8 mouse cellular contexts compared by ENCODE assay signal in genomic region chr1:132594587-132594986, GRCm38 (mm10). TPM values are rescaled to one million over a fixed set of nuclear protein-coding genes. Genes with fewer than 3 reads are reported as not detected.
DNase-seq lines count a peak whose midpoint lies in the region; ATAC-seq lines count a peak whose summit lies in the region.

No protein-coding gene starts in this region.

- H3K4me2 ChIP-seq in kidney, embryonic 16.5 days (replicated peaks; ENCODE audit: low read depth, low read length), result no peak overlapping the region
- H3K4me2 ChIP-seq in intestine, embryonic 16.5 days (ENCODE audit: low read depth, low read length), result no peak overlapping the region
- no peak overlapping the region for H3K4me2 ChIP-seq in limb, embryonic 12.5 days
- no peak overlapping the region for H3K4me2 ChIP-seq in neural tube, embryonic 12.5 days (replicated peaks)
- no peak overlapping the region for H3K4me2 ChIP-seq in stomach, embryonic 16.5 days (ENCODE audit: low read depth, low read length)

- no peak; the same call in 1 of the 2 replicates for ATAC-seq in kidney, embryonic 16.5 days (ENCODE audit: low FRiP score, low TSS enrichment)
- 0 out of 2 replicates have a peak, but pooled peaks have one; percentile 39 for ATAC-seq in intestine, embryonic 16.5 days
- 0 out of 2 replicates have a peak, but pooled peaks have one; percentile 58 for ATAC-seq in limb, embryonic 12.5 days (ENCODE audit: insufficient number of reproducible peaks, insufficient read depth, low FRiP score, low TSS enrichment, low read depth)
- ATAC-seq in neural tube, embryonic 12.5 days (ENCODE audit: low FRiP score, low read depth), result peak; percentile 75
- ATAC-seq in stomach, embryonic 16.5 days (ENCODE audit: insufficient read depth, low FRiP score), result peak; percentile 18; the same call in 1 of the 2 replicates

- no peak overlapping the region for H3K27ac ChIP-seq in kidney, embryonic 16.5 days (ENCODE audit: low read length)
- no peak overlapping the region for H3K27ac ChIP-seq in intestine, embryonic 16.5 days (ENCODE audit: low read length)
- H3K27ac ChIP-seq in limb, embryonic 12.5 days, result no peak overlapping the region
- no peak overlapping the region for H3K27ac ChIP-seq in neural tube, embryonic 12.5 days
- no peak overlapping the region for H3K27ac ChIP-seq in stomach, embryonic 16.5 days (ENCODE audit: low read length)

- H3K9ac ChIP-seq in kidney, embryonic 16.5 days (replicated peaks; ENCODE audit: low read length), result no peak overlapping the region
- no peak overlapping the region for H3K9ac ChIP-seq in intestine, embryonic 16.5 days (ENCODE audit: low read depth, low read length)
- H3K9ac ChIP-seq in limb, embryonic 12.5 days (replicated peaks), result no peak overlapping the region
- H3K9ac ChIP-seq in neural tube, embryonic 12.5 days, result no peak overlapping the region
- H3K9ac ChIP-seq in stomach, embryonic 16.5 days (ENCODE audit: low read length), result no peak overlapping the region

- H3K9me3 ChIP-seq in kidney, embryonic 16.5 days (ENCODE audit: low read length), result no peaks in the 10 kb centered on the region
- no peaks in the 10 kb centered on the region for H3K9me3 ChIP-seq in intestine, embryonic 16.5 days (ENCODE audit: control insufficient read depth, low read length)
- H3K9me3 ChIP-seq in limb, embryonic 12.5 days, result no peaks in the 10 kb centered on the region
- H3K9me3 ChIP-seq in neural tube, embryonic 12.5 days, result no peaks in the 10 kb centered on the region
- no peaks in the 10 kb centered on the region for H3K9me3 ChIP-seq in stomach, embryonic 16.5 days (replicated peaks; ENCODE audit: control insufficient read depth, low read length)

- no peaks in the 10 kb centered on the region for H3K4me1 ChIP-seq in kidney, embryonic 16.5 days (ENCODE audit: insufficient read depth, low read length)
- H3K4me1 ChIP-seq in intestine, embryonic 16.5 days (ENCODE audit: control insufficient read depth, insufficient read depth, low read length), result no peaks in the 10 kb centered on the region
- H3K4me1 ChIP-seq in limb, embryonic 12.5 days (replicated peaks), result no peaks in the 10 kb centered on the region
- H3K4me1 ChIP-seq in neural tube, embryonic 12.5 days, result 0 out of 2 replicates have a peak, but pooled peaks cover 8% of the 10 kb centered on the region
- H3K4me1 ChIP-seq in stomach, embryonic 16.5 days (ENCODE audit: control insufficient read depth, insufficient read depth, low read length), result no peaks in the 10 kb centered on the region

- H3K36me3 ChIP-seq in kidney, embryonic 16.5 days (ENCODE audit: insufficient read depth, low read length), result no peaks in the 10 kb centered on the region
- H3K36me3 ChIP-seq in intestine, embryonic 16.5 days (ENCODE audit: control insufficient read depth, insufficient read depth, low read length), result no peaks in the 10 kb centered on the region
- no peaks in the 10 kb centered on the region for H3K36me3 ChIP-seq in limb, embryonic 12.5 days
- H3K36me3 ChIP-seq in neural tube, embryonic 12.5 days, result peaks cover 18% of the 10 kb centered on the region; the same call in 1 of the 2 replicates
- H3K36me3 ChIP-seq in stomach, embryonic 16.5 days (ENCODE audit: control insufficient read depth, insufficient read depth, low read length), result no peaks in the 10 kb centered on the region

- WGBS in kidney, embryonic 16.5 days, result 15% methylated on average over 4 of the region's 4 CpGs
- WGBS in intestine, embryonic 16.5 days, result 18% methylated on average over 4 of the region's 4 CpGs
- 19% methylated on average over 4 of the region's 4 CpGs for WGBS in limb, embryonic 12.5 days
- WGBS in neural tube, embryonic 12.5 days, result 10% methylated on average over 4 of the region's 4 CpGs
- 17% methylated on average over 4 of the region's 4 CpGs for WGBS in stomach, embryonic 16.5 days

- peak; percentile 14 for DNase-seq in kidney, adult 11 months
- peak; percentile 94 to 96 for DNase-seq in cerebellum, postnatal 10 days
- DNase-seq in frontal cortex, adult 2 months (ENCODE audit: extremely low spot score in 1 of 2, low spot score in 1 of 2), result peak; percentile 39 to 88

- no peaks in the 10 kb centered on the region for H3K27me3 ChIP-seq in kidney, embryonic 16.5 days (ENCODE audit: insufficient read depth, low read length)
- H3K27me3 ChIP-seq in intestine, embryonic 16.5 days (replicated peaks; ENCODE audit: control insufficient read depth, insufficient read depth, low read length), result no peaks in the 10 kb centered on the region
- H3K27me3 ChIP-seq in limb, embryonic 12.5 days, result peaks cover 18% of the 10 kb centered on the region
- no peaks in the 10 kb centered on the region for H3K27me3 ChIP-seq in neural tube, embryonic 12.5 days (replicated peaks)
- no peaks in the 10 kb centered on the region for H3K27me3 ChIP-seq in stomach, embryonic 16.5 days (ENCODE audit: control insufficient read depth, insufficient read depth, low read length)

- no peak overlapping the region for H3K4me3 ChIP-seq in kidney, embryonic 16.5 days (ENCODE audit: low read length)
- H3K4me3 ChIP-seq in intestine, embryonic 16.5 days (ENCODE audit: low read length), result no peak overlapping the region
- H3K4me3 ChIP-seq in limb, embryonic 12.5 days (replicated peaks), result no peak overlapping the region
- H3K4me3 ChIP-seq in neural tube, embryonic 12.5 days, result no peak overlapping the region
- H3K4me3 ChIP-seq in stomach, embryonic 16.5 days (replicated peaks; ENCODE audit: low read length), result no peak overlapping the region

RNA-seq across cellular contexts. Expression of gene Cntn2, which starts 51.5 kb away (rescaled TPM):
- polyA plus RNA-seq in kidney, embryonic 16.5 days (2015; fragmentation: Nextera tagmentation; extraction: Ambion mirVana), result 0.25 and 0.58 TPM in 2 replicates
- polyA plus RNA-seq in frontal cortex, adult 2 months (2012; rRNA removed), result 35.6 and 39.8 TPM in 2 replicates
- polyA plus RNA-seq in intestine, embryonic 16.5 days (2015; fragmentation: Nextera tagmentation; extraction: Ambion mirVana), result 0.27 and 0.31 TPM in 2 replicates
- 0.76 and 2.1 TPM in 2 replicates for polyA plus RNA-seq in limb, embryonic 12.5 days (2016; fragmentation: Nextera tagmentation; extraction: Ambion mirVana)
- 82.3 and 104 TPM in 2 replicates for polyA plus RNA-seq in neural tube, embryonic 12.5 days (2016; fragmentation: Nextera tagmentation; extraction: Ambion mirVana)
- 0.06 and 0.18 TPM in 2 replicates for polyA plus RNA-seq in stomach, embryonic 16.5 days (2015; fragmentation: Nextera tagmentation; extraction: Ambion mirVana)

Comparison
In these comparisons a context has a peak if more than half of its experiments do, and no peak if none do; other contexts are left out.
1. DNase-seq: peak in every context shown above with its lines; median percentile 95 in cerebellum, postnatal 10 days; 64 in frontal cortex, adult 2 months; 14 in kidney, adult 11 months.
2. RNA of gene Cntn2, which starts 51.5 kb away (polyA plus RNA-seq): 82.3 to 104 TPM in neural tube, embryonic 12.5 days and 35.6 to 39.8 TPM in frontal cortex, adult 2 months; 0.76 to 2.1 TPM in limb, embryonic 12.5 days, 0.27 to 0.31 TPM in intestine, embryonic 16.5 days, 0.25 to 0.58 TPM in kidney, embryonic 16.5 days and 0.06 to 0.18 TPM in stomach, embryonic 16.5 days; every median in the first group is over 10 times any median in the second.